Mouse (Mus musculus) common myeloid progenitor, adult 5-6 weeks (primary cell): Measurements from ENCODE around the gene Cyb5d2. TPM values are rescaled to one million over a fixed set of nuclear protein-coding genes. Genes with fewer than 3 reads are reported as not detected.
"Not testable (repeated sequence)": the region's sequence is repeated elsewhere in the genome, so short reads cannot be mapped to it uniquely, and the experiment has no call there.

Experiments used
- ATAC-seq: replicated peaks from 2 replicates; pipeline ENCODE4 v1.8.0; 2016; ENCODE audit warnings: low read depth, mild to moderate bottlenecking, moderate TSS enrichment, inconsistent platforms; ENCODE audit not compliant: poor library complexity, severe bottlenecking
- total RNA-seq: library from RNA; stranded (forward); fragments of 200-1000, 187-1606 nt; gene quantifications from 2 replicates; pipeline ENCODE4 v1.2.3, GENCODE M21; 2017

Gene Cyb5d2
- total RNA-seq, 1 experiment from 2014 or later = 8.4 TPM

GRCm38 (mm10) chr11:72782103-72782502 lies 13.8 kb downstream of the Cyb5d2 start:
- peak; percentile 82 for ATAC-seq

- no peak for ATAC-seq
These were observed 17.0 kb downstream of the Cyb5d2 start for GRCm38 (mm10) chr11:72778957-72779356.

GRCm38 (mm10) chr11:72772611-72773010 lies 23.3 kb downstream of the Cyb5d2 start:
- not testable (repeated sequence) for ATAC-seq

- no peak for ATAC-seq
These were observed 24.5 kb downstream of the Cyb5d2 start for GRCm38 (mm10) chr11:72771461-72771860.

GRCm38 (mm10) chr11:72770816-72771215 lies 25.1 kb downstream of the Cyb5d2 start:
- ATAC-seq = no peak

GRCm38 (mm10) chr11:72770324-72770723 lies 25.6 kb downstream of the Cyb5d2 start:
- ATAC-seq = no peak

GRCm38 (mm10) chr11:72769061-72769460 lies 26.9 kb downstream of the Cyb5d2 start:
- ATAC-seq = no peak

- no peak for ATAC-seq
These were observed 28.2 kb downstream of the Cyb5d2 start for GRCm38 (mm10) chr11:72767716-72768115.

- ATAC-seq = no peak
These were observed 31.7 kb downstream of the Cyb5d2 start for GRCm38 (mm10) chr11:72764270-72764669.

- ATAC-seq = no peak
These were observed 35.2 kb downstream of the Cyb5d2 start for GRCm38 (mm10) chr11:72760781-72761180.

GRCm38 (mm10) chr11:72759581-72759980 lies 36.4 kb downstream of the Cyb5d2 start:
- ATAC-seq = no peak

GRCm38 (mm10) chr11:72758316-72758715 lies 37.6 kb downstream of the Cyb5d2 start:
- ATAC-seq = no peak

GRCm38 (mm10) chr11:72751956-72752355 lies 44.0 kb downstream of the Cyb5d2 start:
- ATAC-seq = peak; percentile 91

GRCm38 (mm10) chr11:72739048-72739447 lies 56.9 kb downstream of the Cyb5d2 start:
- no peak for ATAC-seq

GRCm38 (mm10) chr11:72737517-72737916 lies 58.4 kb downstream of the Cyb5d2 start:
- not testable (repeated sequence) for ATAC-seq

GRCm38 (mm10) chr11:72736320-72736719 lies 59.6 kb downstream of the Cyb5d2 start:
- no peak for ATAC-seq

GRCm38 (mm10) chr11:72735519-72735860 lies 60.5 kb downstream of the Cyb5d2 start:
- no peak for ATAC-seq

- no peak for ATAC-seq
These were observed 61.0 kb downstream of the Cyb5d2 start for GRCm38 (mm10) chr11:72734840-72735518.

GRCm38 (mm10) chr11:72733736-72734135 lies 62.2 kb downstream of the Cyb5d2 start:
- no peak for ATAC-seq
